Mouse (Mus musculus): ENCODE measurements around the gene Fam155a.
A peak's percentile ranks its signal among the peaks of the same experiment; 100 is the strongest.

Fam155a gene

DNA sequence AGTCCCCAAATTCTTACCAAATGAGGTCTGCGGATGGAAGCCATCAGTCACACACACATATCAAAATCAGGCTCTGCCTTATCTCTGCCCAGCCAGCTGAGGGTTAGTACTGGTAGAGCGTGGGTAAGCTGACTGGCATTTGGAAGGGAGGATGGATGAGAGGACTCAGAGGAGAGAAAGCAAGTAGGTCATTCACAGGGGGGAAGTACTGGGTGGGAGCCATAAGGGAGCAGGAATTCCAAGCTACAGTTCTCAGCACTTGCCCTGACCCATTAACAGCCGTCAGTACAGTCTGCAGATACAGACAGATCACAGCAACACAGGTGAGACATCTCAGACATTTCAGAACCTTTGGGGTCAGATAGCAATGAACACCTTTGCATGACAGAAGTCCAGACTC is 300.8 kb downstream of the Fam155a start:
- no peak for DNase-seq

DNA sequence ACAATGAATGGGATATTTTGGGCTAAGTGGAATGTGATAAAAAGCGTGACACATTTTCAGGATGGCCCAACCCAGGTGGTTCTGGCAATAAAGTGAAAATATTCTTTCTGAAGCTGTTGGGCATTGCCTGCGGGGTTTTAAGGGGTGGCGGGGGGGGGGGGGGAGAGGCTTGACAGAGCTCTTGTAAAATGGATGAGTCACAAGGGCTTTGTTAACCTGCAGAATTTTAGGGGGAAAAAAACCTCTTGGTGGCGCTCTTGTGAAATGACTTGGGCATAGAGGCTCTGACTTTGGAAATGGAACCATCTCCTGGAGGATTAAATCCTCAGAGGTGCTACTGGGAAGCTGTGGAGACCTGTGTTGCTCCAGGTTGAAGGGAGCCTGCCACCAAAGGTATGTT is 309.9 kb downstream of the Fam155a start:
- DNase-seq: peak; percentile 34

DNA sequence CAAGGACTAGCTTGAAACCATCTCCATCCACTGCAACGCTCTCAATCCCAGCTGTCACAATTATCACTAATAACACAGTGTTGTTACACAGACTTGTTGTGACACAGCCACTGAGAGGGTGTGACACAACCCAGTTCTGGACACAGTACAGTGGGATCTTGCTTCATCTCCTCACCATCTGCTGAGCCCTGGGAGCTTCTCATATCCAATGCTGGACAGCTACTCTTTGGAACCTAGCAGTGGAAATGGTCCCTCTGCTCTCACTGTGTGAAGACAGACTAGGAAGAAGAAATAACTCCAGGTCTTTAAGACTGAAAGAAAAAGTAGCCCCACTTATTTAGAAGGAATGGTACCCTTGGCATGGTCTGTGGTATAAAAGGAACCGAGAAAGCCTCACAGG is 310.3 kb downstream of the Fam155a start:
- DNase-seq: peak; percentile 51

DNA sequence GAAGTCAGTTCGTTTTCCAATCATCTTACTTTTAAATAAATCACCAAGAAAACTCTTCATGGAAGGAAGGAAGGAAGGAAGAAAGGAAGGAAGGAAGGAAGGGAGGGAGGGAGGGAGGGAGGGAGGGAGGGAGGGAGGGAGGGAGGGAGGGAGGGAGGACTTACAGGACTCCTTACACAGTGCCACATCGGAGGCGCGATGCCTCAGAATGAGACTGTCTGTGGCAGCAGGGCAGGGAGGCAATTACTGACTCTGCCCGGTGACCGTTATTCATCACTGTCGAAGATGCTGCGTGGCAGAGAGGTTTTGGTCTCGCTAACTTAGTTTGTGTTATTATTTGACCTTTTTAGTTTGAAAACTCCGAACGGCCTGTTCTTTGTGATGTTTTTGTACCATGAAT is 312.3 kb downstream of the Fam155a start:
- no peak for DNase-seq

DNA sequence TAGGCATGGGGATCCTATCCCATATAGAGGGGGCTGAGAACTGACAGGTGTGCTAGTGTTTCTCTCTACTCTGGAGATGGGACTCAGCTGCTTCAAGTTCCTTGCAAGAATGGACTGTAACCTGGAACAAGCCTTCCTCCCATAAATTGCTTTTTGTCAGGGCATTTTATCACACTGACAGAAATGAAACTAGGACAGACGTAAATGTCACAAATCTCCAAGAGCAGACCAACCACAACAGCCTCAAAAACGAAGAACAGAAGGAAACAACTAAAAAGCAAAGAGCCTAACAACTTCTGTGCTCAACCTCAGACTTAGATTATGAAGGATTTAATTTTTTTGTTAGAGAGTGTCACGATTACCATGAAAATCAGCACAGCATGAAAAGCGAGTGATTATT is 315.8 kb downstream of the Fam155a start:
- no peak for DNase-seq

DNA sequence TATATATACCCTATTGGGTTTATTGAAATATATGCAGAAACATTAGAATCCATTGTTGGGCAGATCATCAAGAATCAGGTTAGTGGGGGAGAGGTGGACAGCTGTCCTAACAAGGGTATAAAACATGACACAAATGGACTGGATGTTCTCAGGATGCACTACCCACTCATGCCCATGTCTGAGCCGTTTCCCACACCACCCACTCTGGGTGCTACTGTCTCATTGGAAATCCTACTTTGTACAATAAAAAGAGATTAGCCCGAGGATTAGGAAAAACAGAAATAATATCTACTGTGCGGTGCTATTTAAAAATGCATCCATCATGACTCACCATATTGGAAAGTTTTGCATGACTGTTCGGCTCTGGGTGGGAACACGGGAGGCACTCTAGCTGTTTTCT is 317.2 kb downstream of the Fam155a start:
- no peak for DNase-seq

DNA sequence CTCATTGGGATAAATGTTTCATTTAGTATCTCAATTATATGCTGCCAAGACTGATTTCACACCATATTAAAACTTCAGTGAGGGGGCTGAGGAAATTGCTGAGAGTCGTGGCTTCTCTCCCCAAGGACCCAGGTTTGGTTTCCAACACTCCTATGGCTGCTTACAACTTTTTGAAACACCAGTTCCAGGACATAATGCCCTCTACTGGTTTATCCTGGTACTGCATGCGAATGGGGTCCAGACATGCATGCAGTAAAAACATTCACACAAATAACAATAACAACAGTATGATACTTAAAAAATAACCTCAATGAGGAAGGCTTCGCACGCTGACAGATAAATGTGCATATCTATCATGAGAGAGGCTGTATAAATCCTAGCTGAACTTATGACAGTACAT is 319.4 kb downstream of the Fam155a start:
- DNase-seq: no peak

DNA sequence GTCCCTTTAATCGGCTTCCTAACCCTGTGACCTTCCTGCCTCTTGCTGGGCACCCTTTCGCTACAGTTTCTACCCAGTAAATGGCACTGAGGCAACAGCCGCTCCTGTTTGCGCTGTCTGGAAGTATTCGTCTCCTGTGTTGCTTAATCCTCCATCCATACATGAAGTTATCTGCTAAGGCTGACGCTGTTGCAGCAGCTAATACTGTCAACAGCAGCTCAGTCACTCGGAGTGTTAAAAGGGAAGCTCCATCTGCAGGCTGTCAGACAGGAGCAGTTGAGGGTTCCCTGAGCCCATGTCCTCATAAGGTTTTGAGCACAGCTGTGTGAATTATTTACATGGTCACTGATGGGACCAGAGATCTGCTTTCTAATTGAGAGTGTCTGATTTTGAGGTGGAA is 322.3 kb downstream of the Fam155a start:
- no peak for DNase-seq

DNA sequence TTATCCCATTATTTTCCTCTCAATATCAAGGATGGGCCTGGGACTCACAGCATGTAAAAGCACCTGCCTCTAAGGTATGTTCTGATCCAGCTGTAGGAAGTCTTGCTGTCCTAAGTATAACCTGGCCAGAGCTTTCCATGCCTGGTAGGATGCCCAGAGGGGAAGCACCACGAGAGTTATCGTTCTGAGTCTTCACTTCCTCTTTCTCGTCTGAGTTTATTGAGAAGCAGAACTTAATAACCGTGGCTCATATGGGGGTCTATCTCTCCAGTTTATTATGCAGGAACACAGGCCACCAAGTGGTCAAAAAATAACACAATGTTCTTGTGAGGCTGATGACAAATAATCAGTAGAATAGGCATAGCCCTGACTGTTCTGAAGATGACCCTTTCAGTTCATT is 333.1 kb downstream of the Fam155a start:
- no peak for DNase-seq

DNA sequence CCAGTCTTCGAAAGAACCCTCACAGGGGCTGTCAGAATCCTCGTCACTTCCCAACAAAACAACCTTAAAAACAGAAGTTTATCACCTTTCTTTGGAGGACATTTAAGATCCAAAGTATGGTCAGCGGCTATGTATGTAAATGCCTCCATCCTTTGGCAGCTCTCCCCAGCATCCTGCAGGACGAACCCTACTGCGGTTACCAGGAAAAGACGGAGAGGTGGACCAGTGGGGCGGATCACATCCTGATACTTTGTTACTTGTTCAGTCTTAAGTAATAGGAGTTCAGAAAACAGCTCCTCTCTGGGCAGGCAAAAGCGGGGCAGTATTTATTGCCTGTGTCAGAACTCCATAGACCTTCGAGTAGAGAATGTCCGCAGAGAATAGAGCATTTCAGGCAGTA is 335.5 kb downstream of the Fam155a start:
- peak; percentile 36 for DNase-seq

DNA sequence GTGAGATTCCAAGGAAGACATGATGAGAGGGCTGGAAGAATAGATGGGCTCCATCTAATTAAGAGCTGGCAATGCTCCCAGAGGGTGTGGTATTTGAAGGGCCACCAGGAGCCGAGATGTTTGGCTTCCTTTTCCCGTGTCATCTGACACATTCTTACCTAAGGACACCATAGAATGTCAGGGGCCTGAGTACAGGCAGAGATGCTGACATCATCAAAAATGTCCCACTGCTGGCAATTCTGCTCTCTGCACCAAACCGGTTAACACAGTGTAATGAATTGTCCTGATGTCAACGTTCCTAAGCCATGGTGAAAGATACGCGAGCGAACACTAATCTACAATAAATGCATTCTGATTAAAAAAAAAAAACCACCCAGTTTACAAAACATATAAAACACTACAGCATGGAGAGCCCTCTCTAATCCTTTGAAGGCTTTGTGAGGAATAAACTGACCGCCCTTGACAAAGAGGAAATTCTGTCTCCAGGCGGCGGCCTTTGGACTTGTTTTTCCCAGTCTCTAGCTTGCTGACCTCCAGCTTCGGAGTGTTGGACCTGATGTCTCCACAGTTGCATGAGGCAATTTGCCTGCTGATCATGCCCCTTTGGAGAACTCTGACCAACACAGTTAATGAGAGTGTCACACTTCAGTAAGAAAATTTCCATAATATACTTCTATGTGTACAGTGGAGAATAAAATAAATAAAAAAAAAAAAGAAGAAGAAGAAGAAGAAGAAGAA is 338.2 kb downstream of the Fam155a start:
- no peak for DNase-seq

DNA sequence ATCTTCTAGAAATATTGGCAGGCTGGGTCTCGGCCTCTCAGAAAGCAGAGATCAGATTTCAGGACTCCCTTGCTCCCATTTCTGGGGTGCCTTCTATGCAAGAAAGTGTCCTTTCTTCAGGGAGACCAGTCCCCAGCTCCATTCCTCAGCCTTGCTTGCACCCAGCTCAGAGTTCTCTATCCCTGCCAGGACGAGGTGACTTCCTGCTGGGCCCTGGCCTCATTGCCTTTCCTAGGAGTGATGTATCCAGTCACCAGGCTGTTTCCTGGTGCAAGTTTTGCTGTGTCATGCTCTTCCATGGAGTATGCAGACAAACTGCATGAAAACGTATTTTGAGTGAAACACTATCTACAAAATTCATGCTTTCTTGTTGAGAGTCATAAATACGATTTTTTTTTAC is 342.1 kb downstream of the Fam155a start:
- peak; percentile 37 for DNase-seq

DNA sequence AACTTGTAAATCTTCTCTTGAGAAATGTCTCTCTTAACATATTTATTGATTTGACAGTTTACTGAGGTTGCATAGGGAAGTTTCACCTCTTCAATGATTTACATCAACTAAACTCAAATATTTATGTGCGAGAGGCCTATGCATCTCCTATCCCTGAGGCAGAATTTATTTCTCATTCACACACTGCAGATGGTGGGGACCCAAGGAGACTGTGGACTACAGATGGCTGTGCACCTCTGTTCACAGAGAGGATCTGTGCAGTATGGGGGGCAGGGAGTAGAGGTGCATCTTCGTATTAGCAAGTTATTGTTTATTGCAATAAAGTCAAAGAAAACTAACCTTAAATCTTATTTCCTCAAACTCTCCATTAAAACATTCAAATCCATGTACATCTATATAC is 346.9 kb downstream of the Fam155a start:
- DNase-seq: no peak

DNA sequence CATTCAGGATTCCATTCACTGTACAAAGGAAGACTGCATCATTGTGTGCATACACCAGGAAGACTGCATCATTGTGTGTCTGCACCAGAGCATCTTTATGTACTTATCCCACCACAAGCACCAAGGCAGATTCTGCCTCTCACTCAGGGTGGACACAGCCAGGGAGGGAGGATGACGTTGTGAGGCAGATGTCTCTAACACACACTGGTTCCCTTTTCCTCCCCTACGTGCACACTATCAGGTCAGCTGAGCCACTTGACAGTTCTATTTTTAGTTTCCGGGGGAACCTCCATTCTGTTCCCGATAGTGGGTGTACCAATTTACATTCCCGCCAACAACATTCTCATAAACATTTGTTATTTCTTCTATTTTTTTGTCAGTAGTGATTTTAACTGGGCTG is 347.4 kb downstream of the Fam155a start:
- DNase-seq: no peak

DNA sequence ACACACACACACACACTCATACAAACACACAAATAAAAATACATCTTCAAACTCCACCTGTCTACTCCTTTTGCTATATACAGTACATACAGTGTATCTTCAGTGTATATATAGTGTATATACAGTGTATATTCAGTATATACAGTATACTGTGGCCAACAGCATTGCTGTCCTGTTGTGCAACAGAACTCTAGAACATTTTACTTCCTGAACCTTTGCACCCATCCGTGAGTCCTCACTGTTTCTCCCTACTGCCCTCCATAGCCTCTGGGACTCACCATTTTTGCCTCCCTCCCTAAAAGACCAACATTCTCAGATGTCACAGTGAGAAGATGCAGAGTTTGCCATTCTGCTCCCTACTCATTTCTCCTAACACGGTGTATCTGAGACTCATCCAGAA is 347.8 kb downstream of the Fam155a start:
- DNase-seq: no peak

DNA sequence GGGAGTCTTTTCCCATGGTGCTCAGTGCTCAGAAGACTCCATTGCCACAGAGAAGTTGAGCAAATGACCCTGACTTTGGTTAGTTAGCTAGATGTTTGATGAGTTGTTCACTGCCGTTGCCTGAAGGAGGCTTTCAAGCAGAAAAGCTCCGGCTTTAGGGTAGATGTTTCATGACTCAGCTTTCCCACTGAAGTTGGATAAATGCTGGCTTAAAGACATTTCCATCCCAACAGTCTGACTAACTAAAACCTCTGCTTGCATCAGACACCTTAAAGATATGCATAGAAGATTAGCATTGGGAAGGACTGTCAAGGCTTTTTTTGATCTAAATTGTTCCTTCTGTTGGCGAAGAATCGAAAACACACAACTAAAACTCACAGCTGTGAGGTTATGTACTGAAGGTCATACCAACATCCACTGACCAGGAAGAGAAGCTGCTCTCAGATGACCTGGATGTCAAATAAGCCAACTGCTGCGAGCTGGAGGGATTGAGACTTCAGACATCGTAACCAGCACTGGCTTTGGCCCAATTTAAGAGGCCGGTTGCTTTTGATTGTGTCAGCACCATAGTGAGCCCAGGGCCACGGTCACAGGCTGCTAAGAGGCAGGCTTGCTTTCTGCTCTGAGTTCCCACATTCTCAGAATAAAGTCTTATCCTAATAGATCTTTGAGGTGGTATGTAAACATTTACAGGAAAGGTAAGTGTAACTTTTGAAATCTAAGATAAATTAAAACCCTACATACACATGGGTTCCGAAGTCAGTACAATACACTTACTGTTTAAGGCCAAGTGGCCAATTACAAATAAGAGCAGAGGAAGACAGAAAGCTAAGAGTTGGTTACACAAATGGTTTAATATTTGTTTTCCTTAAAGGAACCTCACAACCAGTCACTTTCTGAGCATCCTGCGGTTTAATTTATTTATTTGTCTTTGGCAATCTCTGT is 351.8 kb downstream of the Fam155a start:
- DNase-seq: peak; percentile 23

DNA sequence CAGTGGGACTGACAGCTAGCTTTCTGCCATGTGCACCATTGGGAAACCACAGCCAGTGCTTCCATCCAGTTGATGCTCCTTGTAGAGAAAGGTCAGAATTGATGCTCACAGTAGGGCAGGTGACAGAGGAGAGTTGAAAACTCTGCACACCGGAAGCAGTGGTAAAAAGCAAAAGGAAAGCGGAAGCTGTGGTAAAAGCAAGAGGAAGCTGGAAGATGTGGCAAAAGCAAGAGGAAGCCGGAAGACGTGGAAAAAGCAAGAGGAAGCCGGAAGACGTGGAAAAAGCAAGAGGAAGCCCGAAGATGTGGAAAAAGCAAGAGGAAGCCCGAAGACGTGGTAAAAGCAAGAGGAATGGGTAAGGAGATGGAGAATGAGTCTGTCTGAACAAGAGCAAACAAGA is 354.8 kb downstream of the Fam155a start:
- no peak for DNase-seq

DNA sequence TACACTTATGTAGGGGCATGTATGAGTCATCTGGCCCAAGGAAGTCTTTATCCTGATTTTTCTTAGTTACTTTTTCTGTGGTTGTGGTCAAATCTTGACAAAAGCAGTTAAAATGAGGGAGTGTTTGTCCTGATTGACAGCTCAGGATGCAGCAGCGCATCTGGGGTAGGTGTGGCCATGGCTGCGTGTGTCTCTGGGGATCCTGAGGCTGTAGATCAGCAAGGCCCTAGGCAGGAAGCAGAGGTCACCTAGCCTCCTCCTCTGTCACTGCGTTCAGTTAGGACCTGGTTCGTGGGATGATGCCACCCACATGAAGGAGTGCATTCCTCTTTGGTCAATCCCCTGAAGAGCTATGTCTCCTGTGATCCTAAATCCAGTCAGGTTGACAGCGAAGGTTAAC is 362.5 kb downstream of the Fam155a start:
- no peak for DNase-seq

DNA sequence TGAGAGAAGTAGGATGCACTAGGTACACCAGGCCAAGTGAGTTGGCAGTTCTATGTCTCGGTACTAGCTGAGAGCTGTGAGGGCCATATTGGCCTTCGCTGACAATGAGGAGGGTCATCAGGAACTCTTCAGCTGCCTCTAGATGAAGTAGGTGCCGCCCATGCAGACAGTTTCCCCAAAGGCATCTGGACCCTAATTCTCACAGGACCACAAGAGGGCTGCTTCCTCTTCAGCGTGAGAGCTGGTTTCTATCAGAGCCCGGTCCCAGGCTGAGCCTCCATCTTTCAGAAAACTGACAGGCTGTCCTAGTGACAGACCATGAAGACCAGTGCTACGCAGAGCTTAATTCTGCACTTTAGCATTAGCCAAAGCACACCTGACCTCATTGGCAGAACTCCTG is 364.8 kb downstream of the Fam155a start:
- no peak for DNase-seq

DNA sequence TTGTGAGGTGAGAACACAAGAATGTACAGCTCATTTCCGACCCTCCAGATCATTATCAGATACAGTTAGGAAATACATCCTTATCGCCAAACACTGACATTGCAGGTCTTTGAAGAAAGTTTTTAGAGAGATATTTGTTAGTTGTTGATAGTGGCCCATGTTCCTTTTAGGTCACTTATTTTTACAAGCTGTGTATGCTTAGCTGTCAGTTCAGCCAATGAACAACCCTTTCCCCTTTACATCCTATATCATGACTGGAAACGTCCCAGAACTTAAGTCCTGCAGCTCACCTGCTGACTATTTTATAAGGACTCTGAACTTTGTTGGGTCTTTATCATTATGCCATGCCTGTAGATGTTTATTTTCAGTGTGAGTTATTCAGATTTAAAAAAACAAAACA is 366.3 kb downstream of the Fam155a start:
- no peak for DNase-seq

DNA sequence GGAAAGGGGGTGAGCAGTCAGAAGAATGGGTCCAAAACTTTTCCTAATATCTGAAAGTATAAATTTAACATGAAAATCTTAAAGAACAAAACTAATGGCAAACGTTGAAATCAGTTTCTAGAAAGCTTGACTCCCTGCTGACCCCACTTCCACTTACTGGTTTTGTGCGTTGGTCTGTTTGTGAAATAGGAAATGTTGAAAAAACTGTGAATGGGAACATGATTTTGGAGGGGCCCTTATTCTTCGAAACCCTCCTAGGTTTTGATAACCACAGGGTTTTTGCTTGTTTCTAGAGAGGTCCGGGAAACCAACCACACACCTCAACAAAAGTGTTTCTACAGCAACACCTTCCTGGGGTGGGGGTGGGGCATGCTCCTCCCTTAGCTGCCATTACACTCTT is 368.6 kb downstream of the Fam155a start:
- DNase-seq: no peak

DNA sequence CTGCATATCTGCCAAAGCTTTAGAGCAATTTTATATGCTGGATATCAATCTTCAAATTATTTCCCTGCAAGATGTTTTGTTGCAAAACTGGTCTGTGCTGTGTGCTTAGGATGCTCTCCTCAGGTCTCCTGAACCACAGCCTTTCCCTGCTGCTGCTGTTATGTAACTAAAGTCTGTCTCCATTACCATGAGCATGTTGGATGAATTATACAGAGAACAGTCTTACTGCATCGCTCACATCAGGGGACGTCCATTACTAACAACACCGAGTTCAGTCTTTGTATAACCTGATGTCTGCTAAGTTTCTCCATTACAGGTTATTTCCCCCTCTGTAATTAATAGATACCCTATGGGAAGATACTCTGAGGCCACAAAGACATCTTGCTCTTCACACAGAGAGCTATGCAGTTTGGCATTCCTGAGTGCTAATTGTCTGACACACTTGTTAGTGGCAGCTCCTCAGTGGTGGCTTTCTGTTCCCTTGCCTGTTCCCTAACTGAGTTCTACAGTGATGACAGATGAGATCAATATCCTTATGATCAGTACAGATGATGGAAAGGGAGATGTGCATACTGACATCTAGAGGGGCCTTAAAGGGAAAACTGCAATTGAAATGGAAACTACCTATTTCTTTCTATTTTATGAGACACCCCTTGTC is 372.2 kb downstream of the Fam155a start:
- no peak for DNase-seq

DNA sequence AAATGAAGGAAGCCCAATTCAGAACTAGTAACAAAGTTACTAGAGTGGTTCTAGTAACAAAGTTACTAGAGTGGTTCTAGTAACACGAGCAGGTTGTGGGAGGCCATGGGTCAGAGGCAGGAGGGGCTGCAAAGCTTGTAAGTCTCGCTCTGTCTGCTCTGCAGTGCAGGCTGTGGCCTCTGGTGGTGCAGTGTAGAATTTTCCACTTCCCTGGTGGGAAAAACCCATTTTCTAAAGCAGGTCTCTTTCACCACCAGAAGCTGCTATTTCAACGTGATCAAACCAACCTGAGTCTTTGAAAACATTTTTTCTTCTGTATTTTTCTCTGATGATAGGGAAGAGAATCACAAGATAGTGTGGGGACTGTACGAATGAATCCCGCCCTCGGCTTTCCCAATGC is 372.9 kb downstream of the Fam155a start:
- no peak for DNase-seq

DNA sequence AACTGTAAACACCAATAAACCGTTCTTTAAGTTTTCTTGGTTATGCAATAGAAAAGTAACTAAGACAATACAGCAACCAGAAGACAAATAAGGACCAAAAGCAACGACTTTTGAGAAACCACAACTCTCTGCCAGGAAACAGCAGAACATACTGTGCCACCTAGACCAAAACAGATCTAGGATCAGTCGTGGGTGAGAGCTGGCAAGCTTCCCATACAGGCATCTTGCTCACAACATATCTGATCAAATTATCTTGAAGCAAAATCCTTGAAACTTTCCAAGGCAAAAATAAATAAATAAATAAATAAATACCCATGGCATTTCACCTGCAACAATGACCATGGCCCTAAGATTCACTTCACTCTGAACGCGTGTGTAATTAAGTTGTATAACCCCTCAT is 376.3 kb downstream of the Fam155a start:
- no peak for DNase-seq

All from cerebellum, adult 8-10 months (tissue).